Mouse (Mus musculus): ENCODE results near the gene Trp53i11. TPM values are rescaled to one million over a fixed set of nuclear protein-coding genes. Genes with fewer than 3 reads are reported as not detected.

Trp53i11 gene
- polyA plus RNA-seq (2016; fragmentation: Nextera tagmentation; extraction: Ambion mirVana), result 74.4 and 77.0 TPM in 2 replicates

- Histone ChIP-seq H3K36me3 (replicated peaks) (no peaks in the 10 kb centered on the region), H3K27me3 (ENCODE audit: poor library complexity, severe bottlenecking) (peaks cover 74% of the 10 kb centered on the region)
- under 1% methylated on average over 69 of the region's 69 CpGs for WGBS
Measured at GRCm38 (mm10) chr2:93187323-93187996, at the start of gene Trp53i11. Gene Trp53i11 (plus strand): TSS chr2:93187548.

GRCm38 (mm10) chr2:93139476-93139875 lies 47.9 kb upstream of the Trp53i11 start:
- Histone ChIP-seq H3K27ac (no peak overlapping the region), H3K36me3 (replicated peaks) (no peaks in the 10 kb centered on the region), H3K4me3 (no peak overlapping the region), H3K4me1 (peaks cover 19% of the 10 kb centered on the region), H3K9me3 (no peaks in the 10 kb centered on the region), H3K27me3 (ENCODE audit: poor library complexity, severe bottlenecking) (no peaks in the 10 kb centered on the region)
- WGBS, result 93% methylated on average over 7 of the region's 7 CpGs
- no peak for DNase-seq (ENCODE audit: extremely low spot score, low spot score)

More at GRCm38 (mm10) chr2:93187323-93187996, at the start of gene Trp53i11:
- Histone ChIP-seq H3K4me1 (peaks cover 66% of the 10 kb centered on the region), H3K4me3 (peak within 1 kb of the TSS; percentile 92), H3K9me3 (no peaks in the 10 kb centered on the region), H3K27ac (peak within 1 kb of the TSS; percentile 93)
- peak; percentile 84 for DNase-seq (ENCODE audit: extremely low spot score, low spot score)

GRCm38 (mm10) chr2:93141329-93141728 lies 46.0 kb upstream of the Trp53i11 start:
- Histone ChIP-seq H3K27ac (no peak overlapping the region), H3K4me3 (no peak overlapping the region), H3K4me1 (peaks cover 24% of the 10 kb centered on the region), H3K27me3 (ENCODE audit: poor library complexity, severe bottlenecking) (no peaks in the 10 kb centered on the region), H3K36me3 (replicated peaks) (no peaks in the 10 kb centered on the region), H3K9me3 (no peaks in the 10 kb centered on the region)
- no peak for DNase-seq (ENCODE audit: extremely low spot score, low spot score)
- 87% methylated on average over 3 of the region's 3 CpGs for WGBS

GRCm38 (mm10) chr2:93142616-93143015 lies 44.7 kb upstream of the Trp53i11 start:
- Histone ChIP-seq H3K9me3 (no peaks in the 10 kb centered on the region), H3K27ac (peak overlapping the region; percentile 16), H3K4me1 (peaks cover 24% of the 10 kb centered on the region), H3K27me3 (ENCODE audit: poor library complexity, severe bottlenecking) (no peaks in the 10 kb centered on the region), H3K4me3 (no peak overlapping the region), H3K36me3 (replicated peaks) (no peaks in the 10 kb centered on the region)
- WGBS, result 76% methylated on average over 7 of the region's 7 CpGs
- DNase-seq (ENCODE audit: extremely low spot score, low spot score), result no peak

GRCm38 (mm10) chr2:93144126-93144525 lies 43.2 kb upstream of the Trp53i11 start:
- Histone ChIP-seq H3K36me3 (replicated peaks) (no peaks in the 10 kb centered on the region), H3K9me3 (no peaks in the 10 kb centered on the region)
- 100% methylated on average over 3 of the region's 3 CpGs for WGBS

GRCm38 (mm10) chr2:93150009-93150408 lies 37.3 kb upstream of the Trp53i11 start:
- Histone ChIP-seq H3K9me3 (no peaks in the 10 kb centered on the region), H3K27ac (no peak overlapping the region), H3K27me3 (ENCODE audit: poor library complexity, severe bottlenecking) (0 out of 2 replicates have a peak, but pooled peaks cover 3% of the 10 kb centered on the region), H3K4me1 (peaks cover 17% of the 10 kb centered on the region), H3K4me3 (no peak overlapping the region), H3K36me3 (replicated peaks) (no peaks in the 10 kb centered on the region)
- WGBS, result 68% methylated on average over 2 of the region's 2 CpGs
- DNase-seq (ENCODE audit: extremely low spot score, low spot score), result no peak

More at GRCm38 (mm10) chr2:93144126-93144525, 43.2 kb upstream of the Trp53i11 start:
- Histone ChIP-seq H3K27ac (no peak overlapping the region), H3K4me3 (no peak overlapping the region), H3K4me1 (peaks cover 24% of the 10 kb centered on the region), H3K27me3 (ENCODE audit: poor library complexity, severe bottlenecking) (no peaks in the 10 kb centered on the region)
- DNase-seq (ENCODE audit: extremely low spot score, low spot score), result no peak

GRCm38 (mm10) chr2:93150673-93151450 lies 36.5 kb upstream of the Trp53i11 start:
- DNase-seq (ENCODE audit: extremely low spot score, low spot score), result no peak
- Histone ChIP-seq H3K9me3 (no peaks in the 10 kb centered on the region), H3K27ac (0 out of 2 replicates have a peak overlapping the region, but pooled peaks have one; percentile 15), H3K36me3 (replicated peaks) (no peaks in the 10 kb centered on the region), H3K4me3 (no peak overlapping the region), H3K27me3 (ENCODE audit: poor library complexity, severe bottlenecking) (0 out of 2 replicates have a peak, but pooled peaks cover 3% of the 10 kb centered on the region), H3K4me1 (peaks cover 16% of the 10 kb centered on the region)
- 82% methylated on average over 9 of the region's 9 CpGs for WGBS

- WGBS, result 83% methylated on average over 6 of the region's 6 CpGs
- H3K27me3 ChIP-seq (ENCODE audit: poor library complexity, severe bottlenecking), result 0 out of 2 replicates have a peak, but pooled peaks cover 3% of the 10 kb centered on the region
- peaks cover 11% of the 10 kb centered on the region for H3K4me1 ChIP-seq
- no peaks in the 10 kb centered on the region for H3K36me3 ChIP-seq (replicated peaks)
- H3K9me3 ChIP-seq, result no peaks in the 10 kb centered on the region
- DNase-seq (ENCODE audit: extremely low spot score, low spot score), result no peak
- H3K27ac ChIP-seq, result no peak overlapping the region
- H3K4me3 ChIP-seq, result no peak overlapping the region
Measured at GRCm38 (mm10) chr2:93152191-93152601, 35.2 kb upstream of the Trp53i11 start.

- no peak for DNase-seq (ENCODE audit: extremely low spot score, low spot score)
- WGBS, result 87% methylated on average over 7 of the region's 7 CpGs
- peaks cover 11% of the 10 kb centered on the region for H3K4me1 ChIP-seq
Measured at GRCm38 (mm10) chr2:93152883-93153491, 34.4 kb upstream of the Trp53i11 start.

GRCm38 (mm10) chr2:93153833-93154232 lies 33.5 kb upstream of the Trp53i11 start:
- DNase-seq (ENCODE audit: extremely low spot score, low spot score), result no peak
- 97% methylated on average over 1 of the region's 1 CpGs for WGBS
- no peak overlapping the region for H3K4me3 ChIP-seq

More at GRCm38 (mm10) chr2:93152883-93153491, 34.4 kb upstream of the Trp53i11 start:
- H3K4me3 ChIP-seq, result no peak overlapping the region
- H3K27ac ChIP-seq, result no peak overlapping the region
- no peaks in the 10 kb centered on the region for H3K36me3 ChIP-seq (replicated peaks)
- H3K27me3 ChIP-seq (ENCODE audit: poor library complexity, severe bottlenecking), result 0 out of 2 replicates have a peak, but pooled peaks cover 3% of the 10 kb centered on the region
- no peaks in the 10 kb centered on the region for H3K9me3 ChIP-seq

GRCm38 (mm10) chr2:93154486-93155032 lies 32.8 kb upstream of the Trp53i11 start:
- Histone ChIP-seq H3K36me3 (replicated peaks) (no peaks in the 10 kb centered on the region), H3K4me3 (no peak overlapping the region), H3K27ac (no peak overlapping the region), H3K27me3 (ENCODE audit: poor library complexity, severe bottlenecking) (0 out of 2 replicates have a peak, but pooled peaks cover 3% of the 10 kb centered on the region), H3K4me1 (peaks cover 11% of the 10 kb centered on the region), H3K9me3 (no peaks in the 10 kb centered on the region)
- WGBS, result 84% methylated on average over 1 of the region's 1 CpGs
- no peak for DNase-seq (ENCODE audit: extremely low spot score, low spot score)

More at GRCm38 (mm10) chr2:93153833-93154232, 33.5 kb upstream of the Trp53i11 start:
- Histone ChIP-seq H3K27me3 (ENCODE audit: poor library complexity, severe bottlenecking) (0 out of 2 replicates have a peak, but pooled peaks cover 3% of the 10 kb centered on the region), H3K9me3 (no peaks in the 10 kb centered on the region), H3K27ac (no peak overlapping the region), H3K36me3 (replicated peaks) (no peaks in the 10 kb centered on the region), H3K4me1 (peaks cover 11% of the 10 kb centered on the region)

- Histone ChIP-seq H3K27ac (0 out of 2 replicates have a peak overlapping the region, but pooled peaks have one; percentile 3), H3K4me3 (no peak overlapping the region), H3K27me3 (ENCODE audit: poor library complexity, severe bottlenecking) (0 out of 2 replicates have a peak, but pooled peaks cover 1% of the 10 kb centered on the region), H3K36me3 (replicated peaks) (no peaks in the 10 kb centered on the region), H3K4me1 (peaks cover 8% of the 10 kb centered on the region; the same call in 1 of the 2 replicates), H3K9me3 (no peaks in the 10 kb centered on the region)
- no peak for DNase-seq (ENCODE audit: extremely low spot score, low spot score)
- WGBS, result 85% methylated on average over 4 of the region's 4 CpGs
Measured at GRCm38 (mm10) chr2:93160467-93161035, 26.8 kb upstream of the Trp53i11 start.

Data from forebrain, embryonic 10.5 days (tissue).